Mouse (Mus musculus) embryonic facial prominence, embryonic 11.5 days (tissue): ENCODE measurements around the gene Olfr545. TPM values are rescaled to one million over a fixed set of nuclear protein-coding genes. Genes with fewer than 3 reads are reported as not detected.

Source experiments
- ATAC-seq: fragments of 200-750 bp; cut with Nextera tagmentation; replicated peaks from 2 replicates; pipeline ENCODE4 v1.8.0; 2017; ENCODE audit warnings: low read depth; ENCODE audit not compliant: insufficient number of reproducible peaks, low FRiP score, low TSS enrichment
- DNase-seq: peaks from one replicate; pipeline ENCODE4 v3.0.0-alpha.2; 2015; ENCODE audit warnings: low spot score
- H3K27ac ChIP-seq: fragments of 300-500 bp; sonication (generic); replicated peaks from 2 replicates; pipeline ENCODE4 v1.5.1; 2014; ENCODE audit warnings: mild to moderate bottlenecking, low read depth, low read length, control low read depth
- H3K27me3 ChIP-seq: fragments of 300-500 bp; sonication (generic); 2 replicates; pipeline ENCODE4 v1.6.1; 2014; ENCODE audit warnings: mild to moderate bottlenecking, low read length, moderate library complexity, mixed read lengths; ENCODE audit not compliant: control insufficient read depth, insufficient read depth
- H3K36me3 ChIP-seq: fragments of 300-500 bp; sonication (generic); replicated peaks from 2 replicates; pipeline ENCODE4 v1.6.1; 2014; ENCODE audit warnings: low read depth, mild to moderate bottlenecking, low read length, moderate library complexity, mixed read lengths; ENCODE audit not compliant: control insufficient read depth, insufficient read depth
- H3K4me1 ChIP-seq: fragments of 300-500 bp; sonication (generic); 2 replicates; pipeline ENCODE4 v1.6.1; 2014; ENCODE audit warnings: low read length, mixed read lengths; ENCODE audit not compliant: control insufficient read depth, insufficient read depth
- H3K4me2 ChIP-seq: fragments of 300-500 bp; sonication (generic); 2 replicates; pipeline ENCODE4 v1.6.1; 2014; ENCODE audit warnings: low read depth, mild to moderate bottlenecking, control low read depth, low read length, moderate library complexity
- H3K4me3 ChIP-seq: fragments of 300-500 bp; sonication (generic); 2 replicates; pipeline ENCODE4 v1.5.1; 2014; ENCODE audit warnings: low read depth, low read length, control low read depth
- H3K9ac ChIP-seq: fragments of 300-500 bp; sonication (generic); replicated peaks from 2 replicates; pipeline ENCODE4 v1.6.1; 2014; ENCODE audit warnings: mild to moderate bottlenecking, control low read depth, low read length
- H3K9me3 ChIP-seq: fragments of 300-500 bp; sonication (generic); replicated peaks from 2 replicates; pipeline ENCODE4 v1.6.1; 2016; ENCODE audit warnings: mild to moderate bottlenecking, low read length, inconsistent platforms, mixed read lengths; ENCODE audit not compliant: control insufficient read depth
- WGBS: fragments of 180-500 bp; shearing (Covaris S2); extraction: QIAGEN DNeasy Blood & Tissue Kit; methylation state at CpG from one replicate; pipeline ENCODE4 v1.1.7; 2014; 5-methylcytosine and 5-hydroxymethylcytosine counted together
- polyA plus RNA-seq: library from polyadenylated mRNA; unstranded; fragments of >200 nt; fragmentation: Nextera tagmentation; extraction: Ambion mirVana; gene quantifications from 2 replicates; pipeline ENCODE4 v1.2.1, GENCODE M21; 2014

Gene Olfr545
- polyA plus RNA-seq, 1 experiment from 2014 or later = not detected

- H3K36me3 ChIP-seq = peaks cover 3% of the 10 kb centered on the region; the same call in 1 of the 2 replicates
- 4% methylated on average over 4 of the region's 4 CpGs for WGBS
- H3K4me3 ChIP-seq = peak overlapping the region; percentile 77
- H3K9ac ChIP-seq = peak overlapping the region; percentile 86
- H3K27ac ChIP-seq = peak overlapping the region; percentile 88; the same call in 1 of the 2 replicates
- no peaks in the 10 kb centered on the region for H3K4me1 ChIP-seq
- peak; percentile 3 for DNase-seq
- H3K4me2 ChIP-seq = peak overlapping the region; percentile 50
- H3K9me3 ChIP-seq = no peaks in the 10 kb centered on the region
- H3K27me3 ChIP-seq = no peaks in the 10 kb centered on the region
- no peak for ATAC-seq
These were observed 56.9 kb downstream of the Olfr545 start for GRCm38 (mm10) chr7:102442432-102442831.

GRCm38 (mm10) chr7:102441657-102442391 lies 57.5 kb downstream of the Olfr545 start, which contains the start of gene Rrm1:
Rrm1 (plus strand) TSS chr7:102441695.
- ATAC-seq (peak; percentile 97), DNase-seq (peak; percentile 99)
- H3K9me3 ChIP-seq = no peaks in the 10 kb centered on the region
- H3K4me3 ChIP-seq = peak within 1 kb of the TSS; percentile 77
- no peaks in the 10 kb centered on the region for H3K4me1 ChIP-seq
- H3K27ac ChIP-seq = peak within 1 kb of the TSS; percentile 88
- H3K27me3 ChIP-seq = no peaks in the 10 kb centered on the region
- peak within 1 kb of the TSS; percentile 50 for H3K4me2 ChIP-seq
- WGBS = under 1% methylated on average over 56 of the region's 56 CpGs
- peak within 1 kb of the TSS; percentile 86 for H3K9ac ChIP-seq
- peaks cover 3% of the 10 kb centered on the region; the same call in 1 of the 2 replicates for H3K36me3 ChIP-seq

Other genes starting within 250 kb of the Olfr545 start
- 48.6 and 51.0 TPM in 2 replicates for gene Rhog, start 243.5 kb downstream of the Olfr545 start, polyA plus RNA-seq
- 10.6 and 11.1 TPM in 2 replicates for gene Stim1, start 231.8 kb downstream of the Olfr545 start, polyA plus RNA-seq
- 242 and 246 TPM in 2 replicates for gene Rrm1, start 57.9 kb downstream of the Olfr545 start, polyA plus RNA-seq
- 0.25 and 0.67 TPM in 2 replicates for gene Olfr543, start 17.9 kb downstream of the Olfr545 start, polyA plus RNA-seq
- gene Olfr544, start 11.3 kb downstream of the Olfr545 start, polyA plus RNA-seq = 0.06 TPM in 1 of 2 replicates, not detected in the other
- not detected in 2 replicates for gene Olfr547, start 35.2 kb upstream of the Olfr545 start, polyA plus RNA-seq
- not detected in 2 replicates for gene Olfr548-ps1, start 41.3 kb upstream of the Olfr545 start, polyA plus RNA-seq
- not detected in 2 replicates for gene Olfr549, start 50.3 kb upstream of the Olfr545 start, polyA plus RNA-seq
- gene Trim21, start 65.9 kb upstream of the Olfr545 start, polyA plus RNA-seq = 0.52 and 0.72 TPM in 2 replicates
- not detected in 2 replicates for gene Olfr550, start 71.9 kb upstream of the Olfr545 start, polyA plus RNA-seq
- not detected in 2 replicates for gene Olfr551, start 92.3 kb upstream of the Olfr545 start, polyA plus RNA-seq
- not detected in 2 replicates for gene Olfr552, start 98.2 kb upstream of the Olfr545 start, polyA plus RNA-seq
- gene Olfr553, start 118.6 kb upstream of the Olfr545 start, polyA plus RNA-seq = not detected in 2 replicates
- gene Olfr554, start 138.9 kb upstream of the Olfr545 start, polyA plus RNA-seq = not detected in 2 replicates
- gene Olfr555, start 159.2 kb upstream of the Olfr545 start, polyA plus RNA-seq = not detected in 2 replicates
- not detected in 2 replicates for gene Olfr556, start 165.3 kb upstream of the Olfr545 start, polyA plus RNA-seq
- gene Trim68, start 187.8 kb upstream of the Olfr545 start, polyA plus RNA-seq = 11.4 and 14.7 TPM in 2 replicates
- not detected in 2 replicates for gene Olfr557, start 196.3 kb upstream of the Olfr545 start, polyA plus RNA-seq
- 0.24 TPM in 1 of 2 replicates, not detected in the other for gene Olfr558, start 202.6 kb upstream of the Olfr545 start, polyA plus RNA-seq
- gene Olfr33, start 219.5 kb upstream of the Olfr545 start, polyA plus RNA-seq = not detected in 2 replicates
- not detected in 2 replicates for gene Olfr559, start 227.9 kb upstream of the Olfr545 start, polyA plus RNA-seq